Mouse (Mus musculus) liver, embryonic 14.5 days (tissue): ENCODE measurements around the gene Ifngr2.

Experiments
- CTCF ChIP-seq: IDR thresholded peaks from 2 replicates; pipeline ENCODE4 v1.5.1; 2016; ENCODE audit warnings: antibody characterized with exemption, low read depth, control low read depth
- EP300 ChIP-seq: IDR thresholded peaks from 2 replicates; pipeline ENCODE4 v1.6.1; 2016; ENCODE audit warnings: antibody characterized with exemption, low read depth

DNA sequence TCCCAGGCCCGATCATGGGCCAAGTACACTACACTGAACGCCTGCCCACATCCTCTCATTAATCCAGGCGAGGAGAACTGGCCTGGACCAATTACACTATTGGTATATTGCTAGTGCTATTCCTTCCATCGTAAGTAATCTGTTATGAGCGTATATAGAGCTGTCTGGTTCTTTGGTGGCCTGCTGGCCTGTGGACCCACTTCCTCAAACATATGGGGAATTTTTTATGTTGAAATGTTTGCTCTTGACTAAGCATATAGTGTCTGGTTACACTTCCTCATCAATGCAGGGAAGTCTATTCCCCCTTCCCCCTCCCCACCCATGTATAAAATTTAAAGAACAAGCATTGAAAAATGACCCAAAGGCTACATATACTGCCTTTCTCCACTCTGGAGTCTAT is 24.8 kb upstream of the Ifngr2 start:
- no peak for TF ChIP-seq CTCF
- TF ChIP-seq EP300, result no peak
